Mouse (Mus musculus) heart, embryonic 14.5 days (tissue): ENCODE results near the gene Tmem209. TPM values are rescaled to one million over a fixed set of nuclear protein-coding genes. Genes with fewer than 3 reads are reported as not detected.

ENCODE experiments used
- ATAC-seq: fragments of 200-750 bp; cut with Nextera tagmentation; 2 replicates; pipeline ENCODE4 v1.8.0; 2017; ENCODE audit warnings: low read depth, moderate TSS enrichment; ENCODE audit not compliant: insufficient number of reproducible peaks, insufficient read depth, low FRiP score
- H3K27ac ChIP-seq, 2 experiments: fragments of 200-500 bp in 1 of 2; fragments of 300-500 bp in 1 of 2; sonication (generic) in 1 of 2; replicated peaks in 1 of 2; 2 replicates each; pipeline ENCODE4 v1.5.1; 2012 to 2014; ENCODE audit warnings: low read depth in 2 of 2, low read length in 2 of 2, control low read depth in 1 of 2, mild to moderate bottlenecking in 1 of 2, mixed read lengths in 1 of 2; ENCODE audit not compliant: control insufficient read depth in 1 of 2, insufficient read depth in 1 of 2
- H3K27me3 ChIP-seq: fragments of 300-500 bp; sonication (generic); 2 replicates; pipeline ENCODE4 v1.6.1; 2014; ENCODE audit warnings: mild to moderate bottlenecking, low read length, control low read depth; ENCODE audit not compliant: control insufficient read depth, insufficient read depth
- H3K36me3 ChIP-seq: fragments of 300-500 bp; sonication (generic); 2 replicates; pipeline ENCODE4 v1.6.1; 2014; ENCODE audit warnings: mild to moderate bottlenecking, control low read depth, low read length, mixed read lengths; ENCODE audit not compliant: control insufficient read depth, insufficient read depth
- H3K4me1 ChIP-seq, 2 experiments: fragments of 200-500 bp in 1 of 2; fragments of 300-500 bp in 1 of 2; sonication (generic) in 1 of 2; 2 replicates each; pipeline ENCODE4 v1.6.1; 2012 to 2014; ENCODE audit warnings: low read length in 2 of 2, control low read depth in 1 of 2, mixed read lengths in 1 of 2; ENCODE audit not compliant: control insufficient read depth in 2 of 2, insufficient read depth in 2 of 2
- H3K4me2 ChIP-seq: fragments of 300-500 bp; sonication (generic); 2 replicates; pipeline ENCODE4 v1.6.1; 2014; ENCODE audit warnings: mild to moderate bottlenecking, low read length
- H3K4me3 ChIP-seq, 2 experiments: fragments of 200-500 bp in 1 of 2; fragments of 300-500 bp in 1 of 2; sonication (generic) in 1 of 2; 2 replicates each; pipeline ENCODE4 v1.5.1; 2012 to 2014; ENCODE audit warnings: low read length in 2 of 2, mild to moderate bottlenecking in 2 of 2, control low read depth in 1 of 2, low read depth in 1 of 2, moderate library complexity in 1 of 2; ENCODE audit not compliant: control insufficient read depth in 1 of 2, insufficient read depth in 1 of 2
- H3K9ac ChIP-seq: fragments of 300-500 bp; sonication (generic); 2 replicates; pipeline ENCODE4 v1.6.1; 2014; ENCODE audit warnings: mild to moderate bottlenecking, low read length
- H3K9me3 ChIP-seq: fragments of 300-500 bp; sonication (generic); 2 replicates; pipeline ENCODE4 v1.6.1; 2016; ENCODE audit warnings: low read length, control low read depth; ENCODE audit not compliant: control insufficient read depth
- WGBS: fragments of 180-500 bp; shearing (Covaris S2); extraction: QIAGEN DNeasy Blood & Tissue Kit; methylation state at CpG from one replicate; pipeline ENCODE4 v1.1.7; 2014; 5-methylcytosine and 5-hydroxymethylcytosine counted together
- polyA plus RNA-seq: library from polyadenylated mRNA; unstranded; fragments of >200 nt; fragmentation: Nextera tagmentation; extraction: Ambion mirVana; gene quantifications from 2 replicates; pipeline ENCODE4 v1.2.1, GENCODE M21; 2014

Tmem209 gene
- polyA plus RNA-seq, 1 experiment from 2014 or later = 26.3 TPM

GRCm38 (mm10) chr6:30546571-30547273 lies 37.1 kb upstream of the Tmem209 start:
- peak overlapping the region in 1 of 2 experiments; percentile 22; a peak in 2 of 4 replicates for H3K4me3 ChIP-seq
- peaks cover 41 to 67% of the 10 kb centered on the region in 2 experiments for H3K4me1 ChIP-seq
- no peaks in the 10 kb centered on the region for H3K9me3 ChIP-seq
- peak overlapping the region; percentile 59 for H3K9ac ChIP-seq
- WGBS = 16% methylated on average over 17 of the region's 17 CpGs
- H3K27ac ChIP-seq = peak overlapping the region; percentile 80 to 90
- H3K36me3 ChIP-seq = no peaks in the 10 kb centered on the region
- ATAC-seq = no peak
- H3K27me3 ChIP-seq = no peaks in the 10 kb centered on the region
- H3K4me2 ChIP-seq = peak overlapping the region; percentile 62

GRCm38 (mm10) chr6:30545689-30546088 lies 36.1 kb upstream of the Tmem209 start:
- ATAC-seq = peak; percentile 81
- peak overlapping the region; percentile 85 to 90 for H3K27ac ChIP-seq
- H3K27me3 ChIP-seq = no peaks in the 10 kb centered on the region
- H3K4me3 ChIP-seq = no peak overlapping the region
- H3K9ac ChIP-seq = peak overlapping the region; percentile 27; the same call in 1 of the 2 replicates
- H3K36me3 ChIP-seq = no peaks in the 10 kb centered on the region
- no peaks in the 10 kb centered on the region for H3K9me3 ChIP-seq
- H3K4me2 ChIP-seq = peak overlapping the region; percentile 41
- WGBS = 18% methylated on average over 7 of the region's 7 CpGs
- peaks cover 41 to 73% of the 10 kb centered on the region in 2 experiments for H3K4me1 ChIP-seq

DNA sequence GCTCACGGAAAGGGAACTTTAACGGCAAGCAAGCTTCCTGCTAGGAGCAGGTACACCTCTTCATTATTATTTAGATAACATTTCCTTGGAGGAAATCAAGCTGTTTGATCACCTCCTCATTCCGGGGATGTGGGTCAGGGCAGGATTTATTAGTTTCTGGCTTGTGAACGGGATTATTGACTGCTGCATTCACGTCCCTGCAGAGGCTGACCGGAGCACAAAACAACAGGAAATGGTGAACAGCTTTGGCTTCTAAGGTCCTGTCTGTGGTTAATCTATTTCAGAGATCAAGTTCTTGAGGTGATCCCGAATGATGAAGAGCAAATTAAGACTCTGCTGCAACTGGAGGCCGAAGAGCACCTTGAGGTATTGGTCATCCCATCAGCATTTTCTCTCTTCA lies 34.3 kb upstream of the Tmem209 start:
- Histone ChIP-seq H3K27me3 (no peaks in the 10 kb centered on the region), H3K36me3 (no peaks in the 10 kb centered on the region), H3K27ac (peak overlapping the region in 1 of 2 experiments; percentile 90; a peak in 1 of 4 replicates), H3K4me1 (peaks cover 33 to 66% of the 10 kb centered on the region in 2 experiments), H3K4me3 (no peak overlapping the region), H3K9ac (no peak overlapping the region), H3K9me3 (no peaks in the 10 kb centered on the region), H3K4me2 (no peak overlapping the region)
- no peak for ATAC-seq
- WGBS = 58% methylated on average over 8 of the region's 8 CpGs

- no peak overlapping the region for H3K4me3 ChIP-seq
- peaks cover 33 to 65% of the 10 kb centered on the region in 2 experiments for H3K4me1 ChIP-seq
- peak overlapping the region in 1 of 2 experiments; percentile 67; a peak in 1 of 4 replicates for H3K27ac ChIP-seq
- no peaks in the 10 kb centered on the region for H3K27me3 ChIP-seq
- no peak overlapping the region for H3K4me2 ChIP-seq
- H3K9ac ChIP-seq = no peak overlapping the region
- no peaks in the 10 kb centered on the region for H3K36me3 ChIP-seq
- WGBS = 37% methylated on average over 12 of the region's 12 CpGs
- no peaks in the 10 kb centered on the region for H3K9me3 ChIP-seq
- ATAC-seq = no peak
Measured at GRCm38 (mm10) chr6:30543077-30543476, 33.5 kb upstream of the Tmem209 start.

DNA sequence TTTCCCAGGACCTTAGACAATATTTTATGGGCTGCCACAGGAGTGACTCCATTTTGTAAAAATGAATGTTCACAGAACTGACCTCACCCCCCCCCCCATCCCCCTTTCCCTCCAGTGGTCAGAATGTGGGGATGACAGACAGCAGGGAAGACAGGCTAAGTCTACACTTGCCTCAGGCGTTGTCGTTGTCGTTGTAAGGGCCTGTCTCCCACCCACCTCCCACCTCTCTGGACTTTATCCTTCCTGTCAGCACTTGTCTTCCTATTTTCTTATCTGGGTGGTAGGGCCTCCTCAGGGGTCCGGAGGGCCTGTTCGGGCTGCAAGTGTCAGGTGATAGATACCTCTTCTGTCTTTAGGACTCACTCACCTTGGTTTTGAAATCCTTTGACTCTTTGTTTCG lies 32.7 kb upstream of the Tmem209 start:
- ATAC-seq = no peak
- Histone ChIP-seq H3K36me3 (no peaks in the 10 kb centered on the region), H3K27ac (peak overlapping the region; percentile 15 to 67), H3K4me2 (no peak overlapping the region), H3K9ac (0 out of 2 replicates have a peak overlapping the region, but pooled peaks have one; percentile 21), H3K9me3 (no peaks in the 10 kb centered on the region), H3K27me3 (no peaks in the 10 kb centered on the region), H3K4me3 (no peak overlapping the region), H3K4me1 (peaks cover 28 to 57% of the 10 kb centered on the region in 2 experiments)
- WGBS = 17% methylated on average over 6 of the region's 6 CpGs

- no peak for ATAC-seq
- Histone ChIP-seq H3K27me3 (no peaks in the 10 kb centered on the region), H3K4me3 (no peak within 1 kb of the TSS), H3K36me3 (no peaks in the 10 kb centered on the region), H3K4me2 (no peak within 1 kb of the TSS), H3K4me1 (peaks cover 20 to 47% of the 10 kb centered on the region in 2 experiments), H3K9ac (0 out of 2 replicates have a peak within 1 kb of the TSS, but pooled peaks have one; percentile 21), H3K9me3 (no peaks in the 10 kb centered on the region), H3K27ac (peak within 1 kb of the TSS; percentile 15 to 67)
- 69% methylated on average over 11 of the region's 11 CpGs for WGBS
Measured at GRCm38 (mm10) chr6:30541009-30541799, 31.6 kb upstream of the Tmem209 start, which contains the start of gene Cpa2. Cpa2 (plus strand) TSS chr6:30541582.

DNA sequence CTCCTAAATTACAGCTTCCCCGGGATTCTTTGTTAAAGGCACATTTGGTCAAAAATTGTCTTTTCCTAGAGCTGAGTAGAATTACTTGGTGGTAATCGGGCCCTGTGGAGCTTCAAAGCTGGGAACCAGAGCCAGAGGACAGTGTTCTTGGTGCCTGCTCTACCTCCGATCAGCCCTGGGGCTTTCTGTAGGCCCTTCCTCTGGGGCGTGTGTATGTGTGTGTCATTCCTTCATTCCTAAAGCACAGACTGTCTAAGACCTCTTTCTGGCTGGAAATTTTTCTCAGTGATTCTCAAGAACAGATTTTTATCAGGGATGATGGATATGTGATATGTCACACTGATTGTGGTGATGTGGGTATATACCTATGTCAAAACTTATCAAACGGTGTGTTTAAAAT lies 29.2 kb upstream of the Tmem209 start:
- WGBS = 73% methylated on average over 5 of the region's 5 CpGs
- Histone ChIP-seq H3K4me3 (no peak overlapping the region), H3K9ac (no peak overlapping the region), H3K9me3 (no peaks in the 10 kb centered on the region), H3K4me2 (no peak overlapping the region), H3K4me1 (peaks cover 10 to 25% of the 10 kb centered on the region in 2 experiments), H3K27ac (no peak overlapping the region), H3K36me3 (no peaks in the 10 kb centered on the region), H3K27me3 (no peaks in the 10 kb centered on the region)
- ATAC-seq = no peak
